Mouse (Mus musculus) ES-E14 (cell line): ENCODE results near the gene Pex16. TPM values are rescaled to one million over a fixed set of nuclear protein-coding genes. Genes with fewer than 3 reads are reported as not detected.

Experiments used
- DNase-seq: peaks from one replicate; pipeline ENCODE4 v3.0.0-alpha.2; 2013; ENCODE audit warnings: low read depth, low spot score
- H3K27ac ChIP-seq: 2 replicates; pipeline ENCODE4 v1.5.1; 2012; ENCODE audit warnings: low read depth, mild to moderate bottlenecking, low read length, moderate library complexity, mixed read lengths; ENCODE audit not compliant: poor library complexity, insufficient read depth, severe bottlenecking
- H3K36me3 ChIP-seq: 2 replicates; pipeline ENCODE4 v1.6.1; 2012; ENCODE audit warnings: mild to moderate bottlenecking, low read length, moderate library complexity, mixed read lengths; ENCODE audit not compliant: control insufficient read depth, poor library complexity, insufficient read depth, severe bottlenecking
- H3K4me1 ChIP-seq, 2 experiments: fragments of 150-350 bp in 1 of 2; sonication (generic) in 1 of 2; 2 replicates each; pipeline ENCODE4 v1.6.1; 2012; ENCODE audit warnings: low read length in 2 of 2, mild to moderate bottlenecking in 1 of 2, mixed read lengths in 1 of 2; ENCODE audit not compliant: control insufficient read depth in 2 of 2, insufficient read depth in 2 of 2, poor library complexity in 1 of 2
- H3K4me3 ChIP-seq, 2 experiments: fragments of 150-350 bp in 1 of 2; sonication (generic) in 1 of 2; 2 replicates each; pipeline ENCODE4 v1.5.1; 2012; ENCODE audit warnings: low read length in 2 of 2, low read depth in 1 of 2, mild to moderate bottlenecking in 1 of 2, mixed read lengths in 1 of 2; ENCODE audit not compliant: insufficient read depth in 1 of 2, poor library complexity in 1 of 2, severe bottlenecking in 1 of 2
- H3K9ac ChIP-seq: 2 replicates; pipeline ENCODE4 v1.6.1; 2012; ENCODE audit warnings: low read depth, mild to moderate bottlenecking, low read length, mixed read lengths; ENCODE audit not compliant: poor library complexity, insufficient read depth, severe bottlenecking
- H3K9me3 ChIP-seq: fragments of 150-350 bp; sonication (generic); 2 replicates; pipeline ENCODE4 v1.6.1; 2012; ENCODE audit warnings: low read depth, mild to moderate bottlenecking, low read length; ENCODE audit not compliant: control insufficient read depth, insufficient read depth
- CHD2 ChIP-seq: IDR thresholded peaks from 2 replicates; pipeline ENCODE4 v1.6.1; 2014; ENCODE audit warnings: mild to moderate bottlenecking, low read depth, low read length, inconsistent platforms
- HCFC1 ChIP-seq: IDR thresholded peaks from 2 replicates; pipeline ENCODE4 v1.6.1; 2012; ENCODE audit warnings: low read length, inconsistent platforms, borderline replicate concordance; ENCODE audit not compliant: insufficient read depth
- MAFK ChIP-seq: IDR thresholded peaks from 2 replicates; pipeline ENCODE4 v1.6.1; 2014; ENCODE audit warnings: mild to moderate bottlenecking, low read depth, low read length, inconsistent platforms; ENCODE audit not compliant: insufficient read depth
- ZC3H11A ChIP-seq: IDR thresholded peaks from 2 replicates; pipeline ENCODE4 v1.6.1; 2012; ENCODE audit warnings: low read depth, mild to moderate bottlenecking, inconsistent platforms, low read length, borderline replicate concordance
- ZNF384 ChIP-seq: IDR thresholded peaks from 2 replicates; pipeline ENCODE4 v1.6.1; 2012; ENCODE audit warnings: low read depth, low read length, inconsistent platforms
- in situ Hi-C, 2 experiments: fragments of 600-800 bp; cut with MboI; formaldehyde crosslinking; loops; one replicate each; pipeline ENCODE4 v1.15.1; 2025; ENCODE audit warnings: low sequenced_read_pairs in 2 of 2, inconsistent platforms in 1 of 2; ENCODE audit not compliant: unreplicated experiment in 2 of 2
- total RNA-seq: library from RNA; depleted of rRNA; stranded (reverse); fragments of 300-350 nt; gene quantifications from 2 replicates; pipeline ENCODE4 v1.2.3, GENCODE M21; 2012

Pex16 gene
- total RNA-seq, 1 experiment, result 21.1 TPM

DNA sequence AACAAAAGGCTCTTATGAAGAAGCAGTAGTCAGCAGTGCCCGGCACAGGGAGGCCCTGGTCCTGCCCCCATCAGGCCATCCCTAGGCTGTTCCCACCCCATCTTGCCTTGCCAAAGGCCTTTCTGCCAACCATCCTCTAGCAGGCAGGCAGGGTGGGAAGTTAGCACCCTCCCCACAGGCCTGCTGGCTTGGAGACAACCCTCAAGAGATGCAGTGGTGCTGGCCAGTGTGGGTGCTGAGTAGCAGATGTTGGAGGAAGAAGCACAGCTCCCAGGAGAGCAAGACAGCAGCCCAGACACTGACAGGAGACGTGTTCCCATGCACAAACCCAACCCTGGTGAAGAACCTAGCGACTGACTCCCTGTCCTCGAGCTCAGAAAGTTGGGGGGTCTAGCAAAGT is 13.2 kb downstream of the Pex16 start:
- H3K4me3 ChIP-seq, result no peak overlapping the region
- peaks cover 22% of the 10 kb centered on the region; the same call in 1 of the 2 replicates for H3K36me3 ChIP-seq
- peaks cover 2 to 11% of the 10 kb centered on the region in 2 experiments; a peak in 1 of 4 replicates for H3K4me1 ChIP-seq
- TF ChIP-seq MAFK (no peak), CHD2 (no peak), ZC3H11A (no peak), HCFC1 (no peak), ZNF384 (no peak)
- H3K9me3 ChIP-seq, result no peaks in the 10 kb centered on the region
- no peak for DNase-seq
- in situ Hi-C loops, result no loop called here
- no peak overlapping the region for H3K9ac ChIP-seq
- H3K27ac ChIP-seq, result no peak overlapping the region

- Histone ChIP-seq H3K9me3 (no peaks in the 10 kb centered on the region), H3K36me3 (peaks cover 22% of the 10 kb centered on the region; the same call in 1 of the 2 replicates), H3K27ac (no peak overlapping the region), H3K9ac (no peak overlapping the region), H3K4me1 (peaks cover 2 to 14% of the 10 kb centered on the region in 2 experiments; a peak in 1 of 4 replicates), H3K4me3 (no peak overlapping the region)
- TF ChIP-seq CHD2 (no peak), MAFK (no peak), HCFC1 (no peak), ZC3H11A (no peak), ZNF384 (no peak)
- no peak for DNase-seq
- in situ Hi-C loops, result no loop called here
Measured at GRCm38 (mm10) chr2:92388081-92388517, 13.6 kb downstream of the Pex16 start.

DNA sequence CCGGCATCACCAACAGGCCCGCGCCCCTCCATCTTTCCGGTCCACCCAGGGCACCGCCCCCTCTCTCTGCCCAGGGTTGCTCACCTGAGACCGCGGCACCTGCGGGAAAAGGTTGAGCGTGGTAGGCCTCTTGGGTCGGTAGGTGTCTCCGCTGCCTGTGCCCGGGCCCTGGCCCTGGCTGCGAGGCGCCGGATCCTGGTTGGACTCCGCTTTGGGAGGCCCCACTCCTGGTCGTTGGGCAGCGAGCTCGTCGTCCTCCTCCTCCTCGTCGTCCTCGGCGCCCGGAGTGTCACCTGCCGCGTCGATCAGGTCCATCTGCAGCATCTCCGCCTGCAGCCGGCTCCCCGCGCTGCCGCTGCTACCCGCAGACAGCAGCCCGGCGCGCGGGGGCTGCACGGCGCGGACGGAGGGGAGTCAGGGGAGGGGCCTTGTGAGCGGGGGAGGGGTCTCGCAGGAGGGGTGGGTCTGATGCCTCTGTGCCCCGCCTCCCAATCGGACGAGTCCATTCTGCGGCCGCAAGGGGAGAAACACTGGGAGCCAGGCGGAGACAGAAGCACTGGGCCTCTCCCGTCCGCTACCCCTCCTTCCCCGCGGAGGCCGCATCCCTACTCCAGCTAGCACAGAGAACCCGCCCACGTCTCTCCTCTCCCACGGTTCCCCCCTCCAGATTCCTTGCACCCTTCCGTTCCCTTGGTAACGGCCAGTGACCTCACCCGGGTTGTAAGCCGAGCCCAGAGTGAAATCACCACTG is 14.6 kb downstream of the Pex16 start:
- Histone ChIP-seq H3K4me3 (peak overlapping the region; percentile 10 to 76), H3K9me3 (no peaks in the 10 kb centered on the region), H3K27ac (peak overlapping the region; percentile 66; the same call in 1 of the 2 replicates), H3K9ac (peak overlapping the region; percentile 63), H3K36me3 (peaks cover 20% of the 10 kb centered on the region; the same call in 1 of the 2 replicates), H3K4me1 (peaks cover 2 to 14% of the 10 kb centered on the region in 2 experiments; a peak in 1 of 4 replicates)
- in situ Hi-C loops, result no loop called here
- TF ChIP-seq HCFC1 (0 out of 2 replicates have a peak, but pooled peaks have one; percentile 48), ZNF384 (no peak)
- peak; percentile 95 for DNase-seq

GRCm38 (mm10) chr2:92389645-92390044 is 15.2 kb downstream of the Pex16 start:
- no peak overlapping the region for H3K9ac ChIP-seq
- TF ChIP-seq MAFK, result peak; percentile 69
- TF ChIP-seq ZNF384, result peak; percentile 100
- TF ChIP-seq CHD2, result no peak
- in situ Hi-C loops, result no loop called here
- peaks cover 2 to 14% of the 10 kb centered on the region in 2 experiments; a peak in 1 of 4 replicates for H3K4me1 ChIP-seq
- H3K27ac ChIP-seq, result peak overlapping the region; percentile 66; the same call in 1 of the 2 replicates
- H3K36me3 ChIP-seq, result peaks cover 20% of the 10 kb centered on the region; the same call in 1 of the 2 replicates
- H3K4me3 ChIP-seq, result peak overlapping the region in 1 of 2 experiments; percentile 76; a peak in 1 of 4 replicates
- H3K9me3 ChIP-seq, result no peaks in the 10 kb centered on the region
- no peak for DNase-seq
